Mouse (Mus musculus) ES-Bruce4 (cell line): ENCODE data around the gene Slc27a2. TPM values are rescaled to one million over a fixed set of nuclear protein-coding genes. Genes with fewer than 3 reads are reported as not detected.

Experiments
- H3K27ac ChIP-seq: 2 replicates; pipeline ENCODE4 v1.5.1; 2012; ENCODE audit warnings: low read length, inconsistent platforms; ENCODE audit not compliant: insufficient read depth
- H3K27me3 ChIP-seq: 2 replicates; pipeline ENCODE4 v1.6.1; 2012; ENCODE audit warnings: mild to moderate bottlenecking, low read length, inconsistent platforms; ENCODE audit not compliant: control insufficient read depth, poor library complexity, insufficient read depth, severe bottlenecking
- H3K36me3 ChIP-seq: 2 replicates; pipeline ENCODE4 v1.6.1; 2012; ENCODE audit warnings: inconsistent platforms, mild to moderate bottlenecking, low read length, moderate library complexity; ENCODE audit not compliant: control insufficient read depth, poor library complexity, insufficient read depth, severe bottlenecking
- H3K4me1 ChIP-seq: one replicate; pipeline ENCODE4 v1.8.1; 2011; ENCODE audit warnings: low read length; ENCODE audit not compliant: control insufficient read depth, insufficient read depth
- H3K4me3 ChIP-seq: 2 replicates; pipeline ENCODE4 v1.5.1; 2011; ENCODE audit warnings: low read depth, mild to moderate bottlenecking, low read length
- H3K9ac ChIP-seq: 2 replicates; pipeline ENCODE4 v1.6.1; 2012; ENCODE audit warnings: low read depth, mild to moderate bottlenecking, inconsistent platforms; ENCODE audit not compliant: poor library complexity, severe bottlenecking
- H3K9me3 ChIP-seq: replicated peaks from 2 replicates; pipeline ENCODE4 v1.6.1; 2012; ENCODE audit warnings: mild to moderate bottlenecking, low read length, inconsistent platforms; ENCODE audit not compliant: control insufficient read depth, poor library complexity, insufficient read depth, severe bottlenecking
- CTCF ChIP-seq: IDR thresholded peaks from one replicate; pipeline ENCODE4 v1.8.1; 2011; ENCODE audit warnings: low read depth, low read length
- EP300 ChIP-seq: IDR thresholded peaks from 2 replicates; pipeline ENCODE4 v1.6.1; 2011; ENCODE audit warnings: low read depth, low read length; ENCODE audit not compliant: insufficient read depth
- POLR2A ChIP-seq: IDR thresholded peaks from one replicate; pipeline ENCODE4 v1.8.1; 2011; ENCODE audit warnings: low read length; ENCODE audit not compliant: insufficient read depth
- polyA plus RNA-seq: library from polyadenylated mRNA; stranded (reverse); fragments of >200 nt; gene quantifications from 2 replicates; pipeline ENCODE4 v1.2.4, GENCODE M21; 2011; ENCODE audit warnings: low read depth; ENCODE audit not compliant: missing spikeins, insufficient read depth, insufficient read length

Gene Slc27a2
- polyA plus RNA-seq: 9.7 and 12.9 TPM in 2 replicates

- TF ChIP-seq EP300: peak; percentile 86
- TF ChIP-seq POLR2A: no peak
- Histone ChIP-seq H3K4me3 (peak within 1 kb of the TSS; percentile 59), H3K27me3 (no peaks in the 10 kb centered on the region)
Observed at GRCm38 (mm10) chr2:126552357-126553290, at the start of gene Slc27a2. TSS of gene Slc27a2 (plus strand) at chr2:126552407.

GRCm38 (mm10) chr2:126505156-126505555 lies 47.1 kb upstream of the Slc27a2 start:
- Histone ChIP-seq H3K27me3 (no peaks in the 10 kb centered on the region), H3K9ac (no peak overlapping the region), H3K4me1 (no peaks in the 10 kb centered on the region), H3K36me3 (no peaks in the 10 kb centered on the region), H3K9me3 (0 out of 2 replicates have a peak, but pooled peaks cover 3% of the 10 kb centered on the region), H3K4me3 (no peak overlapping the region), H3K27ac (no peak overlapping the region)
- no peak for TF ChIP-seq EP300

More at GRCm38 (mm10) chr2:126552357-126553290, at the start of gene Slc27a2:
- H3K9ac ChIP-seq: peak within 1 kb of the TSS; percentile 63
- no peaks in the 10 kb centered on the region for H3K36me3 ChIP-seq
- H3K4me1 ChIP-seq: no peaks in the 10 kb centered on the region
- peaks cover 7% of the 10 kb centered on the region; the same call in 1 of the 2 replicates for H3K9me3 ChIP-seq
- H3K27ac ChIP-seq: peak within 1 kb of the TSS; percentile 52; the same call in 1 of the 2 replicates

- Histone ChIP-seq H3K9ac (no peak overlapping the region), H3K27me3 (no peaks in the 10 kb centered on the region), H3K36me3 (no peaks in the 10 kb centered on the region), H3K9me3 (no peaks in the 10 kb centered on the region), H3K4me3 (no peak overlapping the region), H3K4me1 (no peaks in the 10 kb centered on the region), H3K27ac (no peak overlapping the region)
- no peak for TF ChIP-seq EP300
- no peak for TF ChIP-seq POLR2A
- no peak for TF ChIP-seq CTCF
Observed at GRCm38 (mm10) chr2:126507477-126507876, 44.7 kb upstream of the Slc27a2 start.

- no peak for TF ChIP-seq EP300
- no peak for TF ChIP-seq POLR2A
- TF ChIP-seq CTCF: no peak
- no peaks in the 10 kb centered on the region for H3K27me3 ChIP-seq
- H3K4me1 ChIP-seq: no peaks in the 10 kb centered on the region
- no peak overlapping the region for H3K9ac ChIP-seq
- H3K9me3 ChIP-seq: no peaks in the 10 kb centered on the region
- H3K36me3 ChIP-seq: no peaks in the 10 kb centered on the region
- no peak overlapping the region for H3K27ac ChIP-seq
- no peak overlapping the region for H3K4me3 ChIP-seq
Observed at GRCm38 (mm10) chr2:126508228-126508627, 44.0 kb upstream of the Slc27a2 start.

GRCm38 (mm10) chr2:126515069-126515826 lies 37.0 kb upstream of the Slc27a2 start:
- H3K36me3 ChIP-seq: no peaks in the 10 kb centered on the region
- no peak for TF ChIP-seq POLR2A
- no peak for TF ChIP-seq EP300
- TF ChIP-seq CTCF: no peak
- peaks cover 2% of the 10 kb centered on the region for H3K4me1 ChIP-seq
- no peak overlapping the region for H3K27ac ChIP-seq
- H3K27me3 ChIP-seq: no peaks in the 10 kb centered on the region
- H3K9ac ChIP-seq: no peak overlapping the region
- no peak overlapping the region for H3K4me3 ChIP-seq
- H3K9me3 ChIP-seq: no peaks in the 10 kb centered on the region
